Comparison of ENCODE assay signal across 13 mouse cellular contexts in the genomic region with DNA sequence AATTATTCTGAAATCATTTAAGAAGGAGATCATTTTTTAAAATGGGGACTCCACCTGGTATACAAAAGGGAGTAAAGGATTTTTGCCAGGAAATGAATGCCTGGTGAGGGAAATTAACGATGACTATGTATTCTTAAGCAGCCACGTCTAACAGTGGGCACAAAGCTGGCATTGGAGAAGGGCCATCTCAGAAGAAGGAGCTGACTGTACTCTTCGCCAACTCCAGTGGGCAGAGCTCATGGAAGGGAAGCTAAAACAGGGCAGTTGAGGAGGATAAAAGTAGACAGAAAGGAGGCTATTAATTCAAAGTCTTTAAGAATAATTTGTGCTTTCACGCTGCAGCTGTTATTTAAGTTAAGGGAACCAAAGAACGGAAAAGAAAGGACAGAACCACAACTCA.
DNase-seq lines count a peak whose midpoint lies in the region.
"Had no signal": no experiment of that assay in that cellular context is flagged by ENCODE, and none has a peak within 500 bp of the region (broad histone marks: within the 10 kb centered on the region; RNA-seq: fewer than 3 reads in every experiment).

No protein-coding gene starts in this region.

- no peaks in the 10 kb centered on the region for H3K9me3 ChIP-seq in embryonic facial prominence, embryonic 10.5 days
- H3K9me3 ChIP-seq: liver, embryonic 15.5 days had no signal

- WGBS in embryonic facial prominence, embryonic 10.5 days, result 82% methylated on average over 5 of the region's 5 CpGs

- H3K4me3 ChIP-seq in embryonic facial prominence, embryonic 10.5 days, result no peak overlapping the region
- H3K4me3 ChIP-seq: liver, embryonic 15.5 days had no signal

- H3K4me1 ChIP-seq in embryonic facial prominence, embryonic 10.5 days, result no peaks in the 10 kb centered on the region
- H3K4me1 ChIP-seq: liver, embryonic 15.5 days had no signal

- H3K36me3 ChIP-seq in embryonic facial prominence, embryonic 10.5 days (replicated peaks), result no peaks in the 10 kb centered on the region
- H3K36me3 ChIP-seq: liver, embryonic 15.5 days had no signal

- DNase-seq in layer of hippocampus, adult 11-12 months (ENCODE audit: low spot score), result peak; percentile 19
- no peak for DNase-seq in layer of hippocampus, postnatal 25 days (ENCODE audit: extremely low spot score in 1 of 2, low spot score in 1 of 2)
- peak; percentile 8 for DNase-seq in frontal cortex, postnatal 14 days (ENCODE audit: low spot score in 2 of 2)
- DNase-seq in left cerebral cortex, adult 11 months (ENCODE audit: low spot score), result peak; percentile 2
- peak; percentile 1 to 8 for DNase-seq in right cerebral cortex, postnatal 36 days (ENCODE audit: low spot score in 2 of 2)
- no peak for DNase-seq in embryonic facial prominence, embryonic 10.5 days (ENCODE audit: low spot score)
- no peak for DNase-seq in lung, postnatal 10 days
- DNase-seq: adrenal gland, adult 2 months; gastrocnemius, postnatal 36 days; lung, postnatal 36 days had no signal

- H3K27ac ChIP-seq in embryonic facial prominence, embryonic 10.5 days (replicated peaks), result no peak overlapping the region
- H3K27ac ChIP-seq: liver, embryonic 15.5 days; stomach, postnatal 0 days had no signal

- no peaks in the 10 kb centered on the region for H3K27me3 ChIP-seq in embryonic facial prominence, embryonic 10.5 days (replicated peaks; ENCODE audit: low read depth, poor library complexity, severe bottlenecking)
- H3K27me3 ChIP-seq: CH12.LX; liver, embryonic 15.5 days had no signal

Comparison
In these comparisons a context has a peak if more than half of its experiments do, and no peak if none do; other contexts are left out.
1. DNase-seq: peak in layer of hippocampus, adult 11-12 months (single experiment), frontal cortex, postnatal 14 days (2 of 2), left cerebral cortex, adult 11 months (single experiment) and right cerebral cortex, postnatal 36 days (2 of 2); none in layer of hippocampus, postnatal 25 days (0 of 2), embryonic facial prominence, embryonic 10.5 days (single experiment) and lung, postnatal 10 days (single experiment).